Mouse (Mus musculus): Measurements from ENCODE around the gene Hoxb6.

Gene Hoxb6

DNA sequence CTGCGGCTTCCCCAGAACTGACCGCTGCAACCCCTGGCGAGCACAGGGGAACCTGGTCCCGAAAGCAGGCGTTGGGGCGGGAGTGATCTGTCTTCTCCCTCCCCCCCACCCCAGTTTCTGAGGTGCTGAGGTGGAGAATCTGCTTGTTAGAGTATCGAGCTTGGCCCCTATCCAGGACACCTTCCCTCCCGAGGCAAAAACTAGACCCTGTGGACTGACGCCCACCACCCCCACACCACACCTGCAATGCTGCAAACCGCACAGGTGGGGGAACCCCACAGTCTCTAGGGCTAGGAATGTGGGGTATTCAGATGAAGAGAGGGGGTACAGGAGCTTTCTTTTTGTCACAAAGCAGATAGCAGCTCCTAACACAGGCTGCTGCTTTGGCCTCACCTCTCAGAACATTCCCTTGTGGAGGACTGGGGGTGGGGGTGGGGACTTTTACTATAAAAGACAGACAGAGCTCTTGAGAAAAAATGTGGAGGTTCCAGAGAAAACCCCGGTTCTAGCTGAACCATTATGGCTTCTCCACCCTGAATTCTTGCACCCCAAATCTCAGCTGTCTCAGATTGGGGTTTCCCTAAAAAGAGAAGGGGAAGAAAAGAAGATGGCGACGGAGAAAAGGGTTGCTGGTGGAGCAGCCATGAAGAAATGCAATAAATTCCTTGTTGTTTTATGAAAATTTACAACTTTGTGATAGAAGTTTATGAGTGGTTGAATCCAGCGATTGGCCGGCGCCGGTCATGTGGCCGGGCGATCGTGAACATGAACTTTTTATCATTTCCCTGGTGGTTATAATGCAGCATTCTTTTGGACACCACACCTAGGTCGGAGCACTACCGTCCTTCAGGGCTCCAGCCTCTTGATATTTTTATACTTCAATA is at the start of gene Hoxb6:
Hoxb6 (plus strand) TSS at position 796 of the 884 bp plus-strand sequence.
- ChIA-PET CTCF (interaction anchor here (0.6 to 1.9 kb wide), 8 partner anchors 12 to 871 kb away, joined by 3 to 12 read pairs (median 4); no protein-coding TSS in a partner anchor), POLR2A (interaction anchor here in 1 of 4 experiments (0.6 to 1.0 kb wide), 4 partner anchors 12 to 257 kb away, joined by 3 to 4 read pairs (median 3); partner anchors contain the start of gene Snf8)

DNA sequence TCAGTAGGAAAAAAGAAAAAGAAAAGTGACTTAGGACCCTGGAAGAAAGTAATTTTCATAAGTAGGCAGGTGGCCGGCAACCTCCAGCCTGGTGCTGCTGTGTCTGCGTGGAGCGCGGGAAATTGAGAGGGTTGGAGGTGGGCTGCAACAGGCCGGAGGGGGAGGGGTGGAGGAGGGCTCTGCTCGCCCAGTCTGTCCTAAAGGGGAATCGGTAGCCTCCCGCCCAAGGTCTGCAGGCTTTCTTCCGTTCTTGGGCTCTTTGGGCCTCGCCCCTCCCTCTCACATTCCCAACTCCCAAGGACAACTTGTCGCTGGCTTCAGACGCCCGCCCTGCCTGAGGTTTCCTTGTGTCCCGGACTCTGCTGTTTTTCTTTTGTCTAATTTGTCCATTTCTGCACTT is 41.4 kb upstream of the Hoxb6 start:
- POLR2A ChIA-PET: interaction anchor here in 3 of 4 experiments (0.7 to 2.1 kb wide), 13 partner anchors 10 to 836 kb away, joined by 3 to 8 read pairs (median 3); partner anchors contain the start of genes Cdk5rap3 (in 1 of the 3), Hoxb9 (in 1 of the 3) and Ube2z (in 1 of the 3)
- CTCF ChIA-PET: interaction anchor here in 3 of 4 experiments (0.5 to 2.3 kb wide), 7 partner anchors 11 to 118 kb away, joined by 3 to 13 read pairs (median 10); no protein-coding TSS in a partner anchor

GRCm38 (mm10) chr11:96251480-96252031 is 40.7 kb upstream of the Hoxb6 start:
- ChIA-PET CTCF (interaction anchor here (0.5 to 2.3 kb wide), 14 partner anchors 8 to 662 kb away, joined by 3 to 13 read pairs (median 5); no protein-coding TSS in a partner anchor), POLR2A (interaction anchor here (0.6 to 2.1 kb wide), 22 partner anchors 9 to 699 kb away, joined by 3 to 8 read pairs (median 3); partner anchors contain the start of genes Atp5g1 (in 2 of the 4), Hoxb9 (in 1 of the 4) and Ube2z (in 1 of the 4))

DNA sequence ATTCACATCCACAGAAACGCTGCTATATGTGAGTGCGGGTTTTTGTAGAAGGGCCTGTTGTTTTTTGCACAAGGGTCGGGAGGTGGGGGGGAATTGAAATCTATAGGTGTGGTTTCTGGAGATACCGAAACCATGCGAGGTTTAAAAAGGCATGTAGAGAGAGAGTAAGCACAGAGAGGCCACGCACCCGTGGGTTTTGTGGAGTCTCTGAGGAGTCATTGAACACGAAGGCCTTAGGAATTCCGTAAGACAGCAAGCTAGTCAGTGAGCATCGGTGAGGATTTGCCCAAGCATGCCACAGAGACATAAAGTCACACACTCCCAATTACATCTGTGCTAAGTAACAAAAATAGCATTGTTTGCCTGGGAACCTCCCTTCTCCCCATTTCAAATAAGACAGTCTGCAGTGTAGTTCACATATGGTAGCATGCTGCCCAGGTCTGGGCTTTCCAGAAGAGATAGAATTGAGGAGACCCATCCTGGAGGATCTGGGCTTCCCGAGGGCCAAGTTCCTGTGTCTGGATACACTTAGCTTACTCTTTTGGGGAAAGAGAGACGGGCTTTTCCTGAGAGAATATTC is 39.6 kb upstream of the Hoxb6 start:
- CTCF ChIA-PET: interaction anchor here in 3 of 4 experiments (1.4 to 2.3 kb wide), 4 partner anchors 9 to 27 kb away, joined by 3 to 13 read pairs (median 10); no protein-coding TSS in a partner anchor
- POLR2A ChIA-PET: interaction anchor here in 3 of 4 experiments (0.6 to 1.9 kb wide), 8 partner anchors 9 to 177 kb away, joined by 3 to 8 read pairs (median 4); partner anchors contain the start of gene Atp5g1 (in 1 of the 3)

DNA sequence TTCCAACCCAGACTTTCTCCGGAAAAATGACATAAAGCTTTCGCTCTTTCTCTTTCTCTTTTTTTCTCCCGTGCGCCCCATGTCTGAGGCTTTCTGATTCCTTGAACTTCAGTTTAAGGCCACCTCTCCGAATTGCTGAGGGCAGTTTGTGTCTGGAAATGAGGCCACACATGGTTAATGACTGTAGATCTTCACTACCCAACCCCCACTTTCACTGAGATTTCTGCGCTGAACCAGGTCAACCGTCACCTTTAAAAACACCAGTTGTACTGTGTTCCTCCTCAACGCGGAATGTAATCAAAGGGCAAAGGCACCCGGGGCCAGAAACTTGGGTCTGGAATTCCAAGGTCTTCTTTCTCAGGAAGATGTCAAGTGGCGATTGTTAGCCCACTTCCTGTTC is 38.1 kb upstream of the Hoxb6 start:
- CTCF ChIA-PET: interaction anchor here in 2 of 4 experiments (0.6 to 0.7 kb wide), 3 partner anchors 17 to 637 kb away, joined by 3 to 8 read pairs (median 4); partner anchors contain the start of gene Hoxb9 (in 1 of the 2)
- POLR2A ChIA-PET: interaction anchor here (0.6 to 1.2 kb wide), 7 partner anchors 11 to 577 kb away, joined by 3 to 6 read pairs (median 4); partner anchors contain the start of gene Hoxb9 (in 1 of the 4)

DNA sequence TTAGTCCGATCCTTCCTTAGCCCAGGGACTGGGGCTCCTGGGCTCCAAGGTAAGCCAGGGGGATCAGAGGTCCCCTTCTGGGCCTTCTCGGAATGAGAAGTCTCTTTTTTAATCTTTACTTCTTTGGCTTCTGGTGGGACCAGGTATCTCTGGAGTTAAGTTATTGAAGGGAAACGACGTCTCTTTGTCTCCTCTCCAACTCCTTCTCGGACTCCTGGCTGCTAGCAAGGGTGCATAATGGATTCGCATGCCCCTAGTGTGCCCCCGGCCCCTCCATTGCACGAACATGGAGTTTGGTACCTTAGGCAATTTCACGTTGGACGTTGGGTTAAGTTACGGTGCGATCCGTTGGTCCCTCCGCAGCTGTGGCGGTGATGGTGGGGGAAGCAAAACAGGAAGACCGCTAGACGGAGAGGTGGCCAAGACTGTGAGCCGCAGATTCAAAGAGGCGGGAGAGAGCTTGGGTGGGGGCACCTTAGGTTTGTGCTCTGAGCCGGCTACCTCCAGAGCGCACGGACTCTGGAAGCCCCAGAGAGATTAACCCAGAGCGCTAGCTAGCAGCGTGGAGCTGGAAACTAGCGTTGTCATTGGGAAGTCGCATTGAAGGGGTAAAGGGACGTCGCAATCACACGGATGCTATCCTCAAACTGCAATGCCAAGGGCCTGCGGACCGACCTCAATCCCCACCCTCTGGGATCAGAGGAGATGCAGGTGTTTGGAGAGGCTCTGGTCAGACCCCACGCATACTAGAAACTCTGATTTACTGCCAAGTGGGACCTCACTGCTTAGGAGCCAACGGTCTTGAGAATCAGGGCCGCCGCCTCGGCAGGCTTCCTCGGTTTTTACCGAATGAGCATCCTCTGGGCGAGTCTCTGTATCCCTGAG is 36.9 kb upstream of the Hoxb6 start:
- CTCF ChIA-PET: interaction anchor here in 3 of 4 experiments (0.6 to 2.3 kb wide), 14 partner anchors 10 to 715 kb away, joined by 3 to 7 read pairs (median 3); partner anchors contain the start of gene Atp5g1 (in 1 of the 3)
- POLR2A ChIA-PET: interaction anchor here (0.6 to 1.5 kb wide), 13 partner anchors 10 to 526 kb away, joined by 3 to 5 read pairs (median 3); partner anchors contain the start of genes Atp5g1 (in 2 of the 4), Hoxb9 (in 2 of the 4) and Ube2z (in 1 of the 4)

DNA sequence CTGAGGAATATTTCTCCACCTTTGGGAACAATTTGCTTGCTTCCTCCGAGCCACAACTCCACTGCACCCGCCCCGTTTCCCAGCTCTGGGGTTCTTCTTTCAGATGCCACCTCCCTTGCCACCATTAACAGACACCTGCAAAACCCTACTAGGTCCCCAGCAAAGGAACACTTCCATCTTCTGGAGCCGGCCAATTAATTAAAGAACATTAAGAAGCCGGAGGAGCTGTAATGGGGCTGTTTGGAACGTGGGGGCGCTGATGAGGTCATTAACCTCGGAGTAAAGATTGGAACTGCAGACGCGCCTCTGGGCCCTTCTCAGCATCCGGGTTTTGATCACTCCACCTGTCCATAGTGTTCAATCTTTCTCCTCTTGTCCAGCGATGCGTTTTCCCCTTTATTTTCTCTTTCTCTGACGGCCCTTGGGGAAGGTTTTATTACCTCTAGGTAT is 36.3 kb upstream of the Hoxb6 start:
- ChIA-PET CTCF (interaction anchor here in 3 of 4 experiments (0.6 to 2.3 kb wide), 15 partner anchors 11 to 716 kb away, joined by 3 to 7 read pairs (median 3); partner anchors contain the start of genes Atp5g1 (in 1 of the 3) and Hoxb9 (in 1 of the 3)), POLR2A (interaction anchor here in 3 of 4 experiments (0.6 to 1.5 kb wide), 10 partner anchors 11 to 525 kb away, joined by 3 to 5 read pairs (median 3); partner anchors contain the start of genes Atp5g1 (in 2 of the 3), Hoxb9 (in 2 of the 3) and Ube2z (in 1 of the 3))

- POLR2A ChIA-PET: interaction anchor here in 2 of 4 experiments (0.6 to 0.8 kb wide), 4 partner anchors 14 to 920 kb away, joined by 3 to 14 read pairs (median 4); partner anchors contain the start of gene Hoxb9 (in 1 of the 2)
- CTCF ChIA-PET: interaction anchor here in 2 of 4 experiments (0.6 to 1.5 kb wide), 2 partner anchors 386 to 452 kb away, joined by 3 to 4 read pairs; no protein-coding TSS in a partner anchor
These were observed 35.1 kb upstream of the Hoxb6 start for GRCm38 (mm10) chr11:96257141-96257540.

- ChIA-PET CTCF (interaction anchor here in 1 of 4 experiments (0.6 to 1.4 kb wide), 4 partner anchors 35 to 180 kb away, joined by 3 to 4 read pairs (median 4); no protein-coding TSS in a partner anchor), POLR2A (interaction anchor here in 3 of 4 experiments (0.6 to 1.2 kb wide), 7 partner anchors 12 to 1746 kb away, joined by 3 to 12 read pairs (median 3); partner anchors contain the start of gene Hoxb9 (in 1 of the 3))
These were observed 33.2 kb upstream of the Hoxb6 start for GRCm38 (mm10) chr11:96259038-96259437.

DNA sequence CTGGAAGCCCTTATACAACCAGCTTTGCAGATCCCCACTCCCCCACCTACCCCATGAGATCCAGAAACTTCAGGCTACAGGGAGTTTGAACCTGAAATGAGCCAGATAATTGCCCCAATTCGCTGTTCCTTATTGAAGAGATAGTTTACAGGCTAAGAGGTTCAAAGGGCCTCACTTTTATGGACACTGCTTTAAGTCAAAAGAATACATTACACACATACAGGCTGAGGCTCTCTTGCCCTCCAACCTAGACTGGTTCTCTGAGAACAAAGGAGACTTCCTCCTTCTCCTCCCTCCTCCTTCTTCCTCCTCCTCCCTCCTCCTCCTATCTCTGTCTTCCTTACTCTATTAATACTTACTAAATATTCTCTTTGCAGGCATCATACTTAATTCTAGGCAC is 32.8 kb upstream of the Hoxb6 start:
- ChIA-PET POLR2A (interaction anchor here in 1 of 4 experiments (0.7 to 1.2 kb wide), 3 partner anchors 12 to 1746 kb away, joined by 3 read pairs; partner anchors contain the start of gene Hoxb9), CTCF (interaction anchor here in 1 of 4 experiments (0.6 to 0.7 kb wide), 2 partner anchors 36 to 179 kb away, joined by 3 to 4 read pairs; no protein-coding TSS in a partner anchor)

DNA sequence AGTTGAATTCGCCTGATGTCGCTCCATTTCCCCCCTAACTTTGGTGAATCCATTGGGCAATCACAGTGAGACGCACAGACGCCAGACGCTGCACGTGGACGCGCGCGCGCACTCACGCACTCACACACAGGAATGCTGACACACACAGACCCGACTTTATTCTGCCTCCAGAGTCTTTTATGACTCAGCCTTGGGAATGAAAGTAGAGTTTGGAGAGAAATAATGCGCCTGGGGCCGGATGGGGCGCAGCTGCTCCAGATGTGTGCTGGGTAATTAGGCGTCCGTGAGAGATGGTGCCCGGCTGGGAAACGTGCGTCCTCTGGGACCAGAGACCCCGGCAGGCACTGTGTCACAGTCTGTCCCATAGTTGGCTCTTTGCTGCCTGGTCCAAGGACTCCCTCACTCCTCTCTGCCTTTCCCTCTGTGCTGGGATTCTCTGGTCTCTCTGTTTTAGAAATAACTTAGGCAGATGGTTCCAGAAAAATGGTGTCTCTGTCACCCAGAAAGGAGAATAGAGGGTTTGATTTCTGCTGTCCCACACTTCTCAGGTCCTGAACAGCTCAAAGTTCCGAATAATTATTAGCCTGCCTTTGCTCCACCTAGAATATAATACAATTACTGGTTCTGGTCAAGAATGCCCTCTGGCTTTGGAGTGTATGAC is 31.8 kb upstream of the Hoxb6 start:
- ChIA-PET CTCF (interaction anchor here in 3 of 4 experiments (0.5 to 2.2 kb wide), 6 partner anchors 10 to 99 kb away, joined by 3 to 22 read pairs (median 14); partner anchors contain the start of gene Hoxb9 (in 2 of the 3)), POLR2A (interaction anchor here in 3 of 4 experiments (0.6 to 2.5 kb wide), 7 partner anchors 8 to 61 kb away, joined by 3 to 20 read pairs (median 5); partner anchors contain the start of gene Hoxb9 (in 1 of the 3))

- ChIA-PET CTCF (interaction anchor here (0.5 to 2.2 kb wide), 73 partner anchors 9 to 1328 kb away, joined by 3 to 22 read pairs (median 3); partner anchors contain the start of genes Hoxb9 (in 2 of the 4) and Hoxb8 (in 1 of the 4)), POLR2A (interaction anchor here (0.6 to 2.5 kb wide), 18 partner anchors 9 to 186 kb away, joined by 3 to 20 read pairs (median 4); partner anchors contain the start of genes Hoxb9 (in 4 of the 4), Atp5g1 (in 1 of the 4) and Hoxb5 (in 1 of the 4))
These were observed 30.9 kb upstream of the Hoxb6 start for GRCm38 (mm10) chr11:96261323-96261890.

DNA sequence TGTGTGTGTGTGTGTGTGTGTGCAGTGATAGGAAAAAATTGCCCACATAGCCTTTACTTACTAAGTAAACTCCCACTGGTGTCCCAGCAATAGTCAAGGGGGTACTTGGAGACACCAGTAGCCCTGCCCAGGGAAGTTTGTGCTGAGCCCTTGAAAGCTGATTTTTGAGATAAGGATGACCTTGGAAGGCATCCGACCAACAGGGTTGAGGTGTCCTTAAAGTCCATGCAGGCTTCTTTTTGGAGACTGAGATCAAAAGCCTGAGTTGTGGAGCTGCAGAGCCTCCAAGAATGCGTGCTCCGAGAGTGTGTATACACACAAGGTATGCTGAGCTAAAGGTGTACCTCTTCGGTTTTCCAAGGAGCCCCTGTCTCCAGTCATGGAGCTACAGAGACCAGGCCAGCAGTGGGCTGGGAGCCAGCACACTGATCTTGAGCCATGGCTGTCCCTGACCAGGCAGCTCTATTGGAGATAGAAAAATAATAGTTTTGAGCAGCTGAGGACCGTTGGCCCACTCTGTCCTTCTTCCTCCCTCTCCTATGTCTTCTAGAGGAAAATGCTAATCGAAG is 29.9 kb upstream of the Hoxb6 start:
- POLR2A ChIA-PET: interaction anchor here (0.7 to 2.5 kb wide), 10 partner anchors 8 to 114 kb away, joined by 4 to 20 read pairs (median 8); partner anchors contain the start of gene Hoxb9 (in 4 of the 4)
- CTCF ChIA-PET: interaction anchor here (0.5 to 2.2 kb wide), 48 partner anchors 8 to 1327 kb away, joined by 3 to 24 read pairs (median 4); partner anchors contain the start of genes Hoxb9 (in 2 of the 4) and Hoxb8 (in 1 of the 4)

Measured in embryonic stem cell, embryonic (primary cell).